Mouse (Mus musculus): ENCODE measurements at regions not wholly inside any gene's neighbourhood (a gene's known extent, or its start where the extent isn't known, plus 50 kb on each side); places are given as distances from the start of the nearest gene placed in this dataset.
"Not testable (repeated sequence)": the region's sequence is repeated elsewhere in the genome, so short reads cannot be mapped to it uniquely, and the experiment has no call there.

DNA sequence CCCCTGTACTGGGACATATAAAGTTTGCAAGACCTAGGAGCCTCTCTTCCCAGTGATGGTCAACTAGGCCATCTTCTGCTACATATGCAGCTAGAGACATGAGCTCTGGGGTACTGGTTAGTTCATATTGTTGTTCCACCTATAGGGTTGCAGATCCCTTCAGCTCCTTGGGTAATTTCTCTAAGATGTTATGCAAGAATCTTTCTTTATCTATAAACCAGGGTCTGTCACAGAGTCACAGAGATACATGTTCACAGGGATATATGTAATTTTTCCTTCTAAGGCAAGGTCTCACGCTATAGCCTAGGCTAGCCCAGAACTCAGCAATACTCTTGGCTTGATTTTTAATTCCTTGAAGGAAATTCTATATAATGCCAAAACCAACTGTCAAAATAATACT, 56.9 kb downstream of the Zfp36l1 start:
- not testable (repeated sequence) for ATAC-seq (ENCODE audit: insufficient number of reproducible peaks, low FRiP score, low TSS enrichment, low read depth); H3K4me1 ChIP-seq; H3K9ac ChIP-seq; H3K9me3 ChIP-seq; H3K4me3 ChIP-seq; H3K4me2 ChIP-seq; H3K27me3 ChIP-seq; H3K36me3 ChIP-seq; H3K27ac ChIP-seq
- WGBS, result 96% methylated on average over 1 of the region's 1 CpGs

DNA sequence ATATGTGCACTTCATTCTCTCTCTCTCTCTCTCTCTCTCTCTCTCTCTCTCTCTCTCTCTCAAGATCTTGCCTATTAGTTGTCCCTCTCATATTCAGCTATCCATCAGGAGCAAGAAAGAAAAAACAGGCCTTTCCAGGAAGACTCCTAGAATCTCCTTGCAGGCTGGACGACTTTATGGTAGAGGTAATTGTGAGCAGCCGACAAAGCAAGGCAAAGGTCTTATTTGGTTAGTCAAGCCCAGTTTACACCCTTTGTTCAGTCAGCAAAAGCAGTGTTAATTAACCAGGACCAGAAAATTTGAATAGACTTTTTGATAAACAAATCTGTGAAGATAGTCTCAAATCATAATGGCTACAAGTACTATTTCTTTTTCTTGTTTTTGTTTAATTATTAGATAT, 57.4 kb downstream of the Zfp36l1 start:
- no peaks in the 10 kb centered on the region for H3K36me3 ChIP-seq
- 0 out of 2 replicates have a peak, but pooled peaks cover 3% of the 10 kb centered on the region for H3K4me1 ChIP-seq
- H3K4me2 ChIP-seq, result no peak overlapping the region
- H3K9me3 ChIP-seq, result no peaks in the 10 kb centered on the region
- H3K9ac ChIP-seq, result no peak overlapping the region
- H3K4me3 ChIP-seq, result no peak overlapping the region
- ATAC-seq (ENCODE audit: insufficient number of reproducible peaks, low FRiP score, low TSS enrichment, low read depth), result no peak
- H3K27ac ChIP-seq, result no peak overlapping the region
- no peaks in the 10 kb centered on the region for H3K27me3 ChIP-seq
- WGBS, result 34% methylated on average over 2 of the region's 2 CpGs

DNA sequence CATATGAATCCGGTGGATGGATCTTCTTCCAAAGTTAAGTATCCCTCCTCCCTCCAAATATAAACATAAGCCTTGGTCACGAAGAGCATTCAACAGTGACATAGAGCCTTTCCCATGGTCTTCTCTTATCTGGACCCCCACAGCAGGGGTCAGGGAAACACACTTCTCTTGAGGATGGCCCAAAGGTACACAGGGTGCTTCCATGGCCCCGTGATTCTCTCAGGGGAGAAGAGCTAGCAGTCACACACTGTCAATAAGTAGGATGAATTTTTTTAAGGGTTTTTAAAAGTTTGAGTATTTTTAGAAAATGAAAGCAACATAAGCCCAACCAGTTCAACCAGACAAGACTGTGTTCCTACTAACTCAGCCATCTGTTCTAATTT, 58.2 kb downstream of the Zfp36l1 start:
- Histone ChIP-seq H3K4me3 (no peak overlapping the region), H3K27ac (no peak overlapping the region), H3K27me3 (no peaks in the 10 kb centered on the region), H3K4me2 (no peak overlapping the region), H3K9ac (no peak overlapping the region), H3K4me1 (no peaks in the 10 kb centered on the region), H3K9me3 (no peaks in the 10 kb centered on the region), H3K36me3 (no peaks in the 10 kb centered on the region)
- no peak for ATAC-seq (ENCODE audit: insufficient number of reproducible peaks, low FRiP score, low TSS enrichment, low read depth)
- WGBS, result 86% methylated on average over 3 of the region's 3 CpGs

DNA sequence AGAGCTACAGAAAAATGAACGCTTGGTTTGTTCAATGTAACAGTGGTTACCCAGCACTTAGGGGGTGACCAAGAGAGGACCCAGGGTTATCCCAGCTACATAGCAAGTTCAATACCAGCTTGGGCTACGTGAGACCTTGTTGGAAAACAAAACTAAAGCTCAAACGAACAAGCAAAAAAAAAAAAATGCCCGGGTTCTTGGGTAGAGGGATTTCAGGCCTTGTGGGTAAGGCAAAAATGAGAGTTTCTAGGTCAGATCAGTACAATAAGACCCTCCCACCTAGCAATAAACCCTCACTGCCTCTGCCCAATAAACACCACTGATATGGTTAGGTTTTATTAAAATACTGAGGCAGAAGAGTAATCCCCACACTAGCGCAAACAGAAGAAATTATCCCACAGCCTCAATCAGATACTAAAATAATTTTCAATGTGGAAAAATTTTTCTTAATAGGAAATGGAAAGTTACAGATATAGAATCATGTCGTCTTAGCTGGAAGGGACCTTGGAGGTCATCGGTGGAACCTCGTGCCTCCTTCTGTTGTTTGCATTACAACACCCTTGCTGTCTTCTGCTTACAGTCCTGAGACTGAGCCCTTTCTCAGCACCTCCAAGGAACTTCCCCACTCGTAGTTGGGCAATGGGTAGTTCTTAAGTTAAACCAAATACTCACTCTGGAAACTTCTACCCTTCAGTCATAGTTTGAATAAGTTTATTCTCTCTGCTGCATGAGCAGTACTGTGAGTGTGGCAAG, 58.7 kb downstream of the Zfp36l1 start:
- Histone ChIP-seq H3K36me3 (no peaks in the 10 kb centered on the region), H3K4me3 (no peak overlapping the region), H3K27me3 (no peaks in the 10 kb centered on the region), H3K9ac (no peak overlapping the region), H3K9me3 (no peaks in the 10 kb centered on the region), H3K4me1 (no peaks in the 10 kb centered on the region), H3K27ac (no peak overlapping the region), H3K4me2 (no peak overlapping the region)
- WGBS, result 80% methylated on average over 9 of the region's 9 CpGs
- ATAC-seq (ENCODE audit: insufficient number of reproducible peaks, low FRiP score, low TSS enrichment, low read depth), result no peak

DNA sequence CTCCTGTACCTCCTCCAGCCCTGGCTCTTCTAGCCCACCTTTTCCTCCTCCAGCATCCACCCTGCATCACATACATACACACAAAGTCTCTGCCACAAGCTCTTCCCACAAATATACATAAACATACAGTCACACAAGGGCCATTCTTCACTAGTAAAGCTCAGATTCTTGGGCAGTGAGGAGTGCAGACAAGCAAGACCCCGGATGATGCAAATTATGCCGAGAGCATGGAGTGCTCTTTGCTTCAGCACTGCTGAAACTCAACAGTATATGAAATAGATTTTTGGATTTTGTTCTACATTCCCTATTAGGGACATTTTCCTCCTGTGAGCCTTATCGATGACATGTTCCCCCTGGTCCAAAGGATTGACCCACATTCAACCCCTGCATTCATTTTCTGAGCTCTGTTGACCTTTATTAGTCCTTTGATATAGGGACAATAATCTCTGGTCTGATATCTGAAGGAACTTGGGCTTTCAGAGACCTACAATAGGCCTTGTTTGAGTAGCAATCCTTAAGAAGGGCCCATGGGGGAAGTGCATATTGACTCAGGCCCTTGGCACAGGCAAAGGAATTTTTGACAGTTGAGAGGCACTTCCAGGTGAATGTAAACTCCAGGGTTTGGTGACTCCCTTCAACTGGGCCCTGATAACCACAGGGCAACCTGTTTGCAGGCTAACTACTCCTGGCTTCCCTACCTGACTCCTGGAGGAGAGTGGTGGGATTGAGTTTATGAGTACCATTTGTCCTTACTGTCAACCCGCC, 64.4 kb downstream of the Zfp36l1 start:
- Histone ChIP-seq H3K36me3 (no peaks in the 10 kb centered on the region), H3K27ac (no peak overlapping the region), H3K4me3 (no peak overlapping the region), H3K27me3 (no peaks in the 10 kb centered on the region), H3K9ac (no peak overlapping the region), H3K9me3 (no peaks in the 10 kb centered on the region), H3K4me1 (no peaks in the 10 kb centered on the region), H3K4me2 (no peak overlapping the region)
- ATAC-seq (ENCODE audit: insufficient number of reproducible peaks, low FRiP score, low TSS enrichment, low read depth), result no peak
- 86% methylated on average over 4 of the region's 4 CpGs for WGBS

DNA sequence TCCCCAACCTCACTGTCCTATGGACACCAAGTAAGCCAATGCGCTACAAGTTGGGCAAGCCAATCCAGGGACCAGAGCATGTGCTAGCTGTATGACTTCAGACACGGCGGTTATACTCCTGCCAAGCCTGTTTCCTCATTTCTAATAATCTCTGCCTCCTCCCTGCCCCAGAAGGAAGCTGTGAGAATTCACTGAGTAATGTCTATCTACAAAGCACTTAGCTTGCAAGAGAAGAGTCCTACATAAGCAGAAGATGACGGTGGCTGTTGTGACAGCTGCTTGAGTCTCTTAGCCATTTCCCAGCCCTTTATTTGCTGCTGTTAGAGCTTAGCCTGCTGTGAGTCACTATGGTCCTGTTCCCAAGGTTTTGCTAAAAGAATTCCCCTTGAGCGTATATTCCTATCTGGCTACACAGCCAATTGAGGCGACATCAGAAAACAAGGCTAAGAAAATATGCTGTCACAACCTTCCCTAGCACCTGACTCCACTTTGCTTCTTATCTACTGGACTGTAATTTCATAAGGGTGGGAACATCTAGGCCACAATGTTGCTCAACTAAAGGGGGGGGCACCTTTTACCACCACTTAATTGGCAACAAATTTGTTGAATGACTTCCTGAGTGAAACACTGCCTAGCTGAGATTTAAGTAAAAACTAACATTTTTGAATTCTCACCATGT, 66.0 kb downstream of the Zfp36l1 start:
- ATAC-seq (ENCODE audit: insufficient number of reproducible peaks, low FRiP score, low TSS enrichment, low read depth), result no peak
- no peak overlapping the region for H3K4me2 ChIP-seq
- H3K4me3 ChIP-seq, result no peak overlapping the region
- H3K9me3 ChIP-seq, result no peaks in the 10 kb centered on the region
- H3K36me3 ChIP-seq, result no peaks in the 10 kb centered on the region
- no peaks in the 10 kb centered on the region for H3K27me3 ChIP-seq
- 0 out of 2 replicates have a peak overlapping the region, but pooled peaks have one; percentile 8 for H3K27ac ChIP-seq
- H3K4me1 ChIP-seq, result no peaks in the 10 kb centered on the region
- H3K9ac ChIP-seq, result no peak overlapping the region
- WGBS, result 77% methylated on average over 6 of the region's 6 CpGs

DNA sequence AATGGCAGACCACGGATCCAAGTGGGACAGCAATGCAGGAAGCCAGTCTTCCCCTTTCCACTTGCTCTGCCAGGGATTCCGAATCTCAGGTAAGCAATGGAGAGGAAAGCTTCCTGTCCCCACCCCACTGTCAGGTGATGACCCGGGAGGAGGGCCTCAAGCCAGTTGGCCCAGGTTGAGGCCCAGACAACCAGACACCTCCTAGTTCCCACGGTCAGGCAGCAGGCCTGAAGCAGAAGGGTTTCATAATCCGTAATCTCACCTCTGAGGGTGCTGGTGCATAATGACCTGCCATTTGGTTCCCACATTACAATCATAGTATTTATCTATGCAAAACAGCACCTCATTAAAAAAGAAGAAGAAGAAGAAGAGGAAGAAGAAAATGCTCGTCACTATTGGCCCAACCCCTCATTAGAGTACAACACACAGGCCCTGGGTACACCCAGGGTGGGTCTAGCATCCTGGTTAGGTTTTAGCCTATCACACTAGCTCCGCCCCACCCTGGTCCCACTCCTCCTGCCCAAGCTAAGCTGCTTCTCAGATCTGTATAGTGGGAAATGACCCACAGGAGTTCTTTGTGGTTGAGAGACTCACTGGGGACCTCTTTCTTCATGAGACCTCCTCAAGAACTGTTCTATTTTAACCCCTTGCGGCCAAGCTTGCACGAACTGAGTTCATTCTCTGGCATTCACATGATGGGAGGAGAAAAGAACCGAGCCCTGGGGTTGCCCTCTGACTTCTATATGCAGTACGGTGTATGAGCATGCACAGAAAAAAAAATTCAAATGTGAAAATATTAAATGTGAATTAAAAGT, 71.1 kb downstream of the Zfp36l1 start:
- 75% methylated on average over 11 of the region's 11 CpGs for WGBS
- Histone ChIP-seq H3K4me3 (no peak overlapping the region), H3K27me3 (no peaks in the 10 kb centered on the region), H3K9ac (no peak overlapping the region), H3K36me3 (no peaks in the 10 kb centered on the region), H3K27ac (no peak overlapping the region), H3K4me2 (no peak overlapping the region), H3K9me3 (no peaks in the 10 kb centered on the region), H3K4me1 (0 out of 2 replicates have a peak, but pooled peaks cover 8% of the 10 kb centered on the region)
- no peak for ATAC-seq (ENCODE audit: insufficient number of reproducible peaks, low FRiP score, low TSS enrichment, low read depth)

DNA sequence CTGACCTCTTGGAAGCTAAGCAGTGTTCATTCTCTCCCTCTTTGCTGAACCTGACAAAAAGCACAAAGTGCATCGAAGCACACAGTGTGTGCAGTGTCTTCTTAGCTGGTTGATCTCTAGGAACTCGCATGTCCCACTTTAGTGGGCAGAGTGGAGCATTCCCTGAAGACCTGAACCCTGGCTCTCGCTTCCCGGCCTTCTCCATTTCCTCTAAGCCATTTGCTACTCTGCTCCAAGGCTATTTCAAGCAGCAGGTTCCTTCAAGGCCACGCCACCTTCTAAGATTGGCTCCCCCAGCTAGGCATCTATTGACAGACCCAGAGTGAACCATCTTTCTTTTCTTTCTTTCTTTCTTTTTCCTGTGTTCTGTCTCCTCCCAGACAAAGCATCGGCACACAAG, 71.8 kb downstream of the Zfp36l1 start:
- no peak for ATAC-seq (ENCODE audit: insufficient number of reproducible peaks, low FRiP score, low TSS enrichment, low read depth)
- Histone ChIP-seq H3K4me2 (no peak overlapping the region), H3K36me3 (no peaks in the 10 kb centered on the region), H3K27ac (no peak overlapping the region), H3K9ac (no peak overlapping the region), H3K4me3 (no peak overlapping the region), H3K4me1 (0 out of 2 replicates have a peak, but pooled peaks cover 8% of the 10 kb centered on the region), H3K27me3 (no peaks in the 10 kb centered on the region), H3K9me3 (no peaks in the 10 kb centered on the region)
- WGBS, result 80% methylated on average over 6 of the region's 6 CpGs

DNA sequence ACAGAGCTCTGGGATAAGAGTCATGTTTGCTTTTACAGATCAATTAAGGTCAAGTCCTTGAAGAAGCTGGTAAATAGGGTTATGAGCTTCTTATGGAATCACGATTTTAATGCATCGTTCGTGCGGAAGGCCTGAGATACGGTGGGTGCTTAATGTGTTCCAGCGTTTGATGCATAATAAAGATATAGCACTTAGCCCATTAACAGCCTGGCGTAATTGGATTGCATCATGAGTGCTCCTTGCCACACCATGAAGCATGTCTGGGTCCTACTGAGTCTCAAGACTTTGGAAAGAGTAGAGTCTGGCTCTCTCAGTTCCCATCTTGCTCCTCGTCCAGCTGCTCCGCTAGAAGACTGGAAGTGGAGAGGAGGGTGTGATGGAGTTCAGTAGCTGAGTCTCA, 72.6 kb downstream of the Zfp36l1 start:
- 68% methylated on average over 9 of the region's 9 CpGs for WGBS

DNA sequence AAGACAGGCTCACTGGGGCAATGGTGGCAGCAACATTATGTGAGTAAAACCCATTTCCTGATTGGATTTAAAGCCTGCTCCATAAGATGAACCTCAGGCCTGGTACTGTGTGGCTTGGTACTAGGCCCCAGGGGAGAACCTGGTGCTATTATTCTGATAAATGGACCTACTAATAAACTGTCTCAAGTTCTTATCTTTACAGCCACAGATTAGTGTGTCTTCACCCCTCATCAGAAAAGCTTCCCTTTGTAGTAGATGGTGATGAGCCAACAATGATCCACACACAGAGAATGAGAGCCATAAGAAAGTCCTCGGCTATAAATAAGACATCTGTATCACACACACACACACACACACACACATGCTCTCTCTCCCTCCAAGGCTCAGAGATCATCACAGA, 73.7 kb downstream of the Zfp36l1 start:
- H3K27ac ChIP-seq, result no peak overlapping the region
- peaks cover 23% of the 10 kb centered on the region for H3K4me1 ChIP-seq
- H3K9me3 ChIP-seq, result no peaks in the 10 kb centered on the region
- ATAC-seq (ENCODE audit: insufficient number of reproducible peaks, low FRiP score, low TSS enrichment, low read depth), result no peak
- H3K36me3 ChIP-seq, result no peaks in the 10 kb centered on the region
- no peak overlapping the region for H3K9ac ChIP-seq
- WGBS, result 46% methylated on average over 1 of the region's 1 CpGs
- H3K4me2 ChIP-seq, result no peak overlapping the region
- H3K27me3 ChIP-seq, result no peaks in the 10 kb centered on the region
- H3K4me3 ChIP-seq, result no peak overlapping the region

More for the DNA sequence above, 72.6 kb downstream of the Zfp36l1 start:
- no peaks in the 10 kb centered on the region for H3K9me3 ChIP-seq
- no peak overlapping the region for H3K4me3 ChIP-seq
- H3K4me2 ChIP-seq, result no peak overlapping the region
- no peaks in the 10 kb centered on the region for H3K27me3 ChIP-seq
- H3K36me3 ChIP-seq, result no peaks in the 10 kb centered on the region
- no peak overlapping the region for H3K27ac ChIP-seq
- peaks cover 15% of the 10 kb centered on the region for H3K4me1 ChIP-seq
- ATAC-seq (ENCODE audit: insufficient number of reproducible peaks, low FRiP score, low TSS enrichment, low read depth), result no peak
- H3K9ac ChIP-seq, result no peak overlapping the region

DNA sequence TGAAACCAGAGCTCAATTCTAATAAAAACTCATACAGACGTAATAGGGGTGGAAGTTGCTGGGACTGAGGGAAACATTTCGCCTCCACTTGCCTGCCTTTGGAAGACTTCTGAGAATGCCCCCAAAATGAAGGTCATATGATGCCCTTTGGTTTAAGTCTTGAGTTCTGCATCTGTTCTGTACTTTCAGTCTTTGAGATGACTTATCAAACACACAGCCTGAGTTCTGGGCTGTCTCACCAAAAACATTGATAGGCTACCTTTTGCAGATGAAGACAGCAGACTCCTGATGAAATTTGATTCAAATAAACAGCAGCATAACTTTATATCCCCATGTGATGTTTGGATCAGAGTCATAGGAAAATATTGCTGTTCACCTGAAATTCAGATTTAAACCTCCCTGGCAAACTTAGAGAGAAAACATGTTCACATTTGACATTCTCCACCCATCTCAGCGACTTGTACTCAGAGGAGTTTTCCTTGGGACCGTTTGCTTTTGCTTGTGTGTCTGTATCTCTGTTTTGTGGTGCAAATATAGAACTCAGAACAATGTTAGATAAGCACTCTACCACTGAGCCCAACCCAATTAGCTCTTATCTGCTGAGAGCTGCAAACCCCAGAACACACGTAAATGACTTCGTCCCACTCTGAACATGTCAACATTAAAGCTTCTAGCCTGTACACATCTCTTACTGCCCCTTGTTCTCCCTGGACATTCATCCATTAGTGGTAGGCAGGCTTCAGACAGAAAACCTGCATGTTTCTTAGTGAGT, 77.1 kb downstream of the Zfp36l1 start:
- H3K9ac ChIP-seq, result no peak overlapping the region
- no peak overlapping the region for H3K4me2 ChIP-seq
- WGBS, result 55% methylated on average over 6 of the region's 6 CpGs
- ATAC-seq (ENCODE audit: insufficient number of reproducible peaks, low FRiP score, low TSS enrichment, low read depth), result no peak
- H3K4me1 ChIP-seq, result peaks cover 32% of the 10 kb centered on the region
- H3K27ac ChIP-seq, result peak overlapping the region; percentile 43
- no peaks in the 10 kb centered on the region for H3K36me3 ChIP-seq
- H3K27me3 ChIP-seq, result no peaks in the 10 kb centered on the region
- H3K9me3 ChIP-seq, result no peaks in the 10 kb centered on the region
- no peak overlapping the region for H3K4me3 ChIP-seq
